Mouse (Mus musculus): Measurements from ENCODE around the gene Baiap2.

The Baiap2 gene

DNA sequence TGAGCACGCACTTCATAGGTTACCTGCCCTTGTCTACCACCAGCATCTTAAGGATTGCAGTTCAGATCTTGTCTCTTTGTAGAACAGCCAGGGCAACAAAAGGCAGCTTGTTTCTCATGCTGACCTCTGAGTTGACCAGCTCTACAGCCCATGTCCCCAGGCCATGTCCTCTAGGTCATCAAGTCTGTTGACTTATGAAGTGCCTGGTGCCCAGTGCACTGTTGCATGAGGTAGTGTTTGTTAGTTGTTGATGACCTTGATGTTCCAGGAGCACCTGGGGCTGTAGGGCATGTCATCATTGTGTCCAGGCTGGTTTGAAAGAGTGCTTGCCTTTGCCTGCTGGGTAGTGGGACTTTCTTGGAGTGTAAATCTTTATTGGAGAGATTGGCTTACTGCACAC lies 4.9 kb downstream of the Baiap2 start:
- no peak for DNase-seq (ENCODE audit: low spot score in 2 of 2)

DNA sequence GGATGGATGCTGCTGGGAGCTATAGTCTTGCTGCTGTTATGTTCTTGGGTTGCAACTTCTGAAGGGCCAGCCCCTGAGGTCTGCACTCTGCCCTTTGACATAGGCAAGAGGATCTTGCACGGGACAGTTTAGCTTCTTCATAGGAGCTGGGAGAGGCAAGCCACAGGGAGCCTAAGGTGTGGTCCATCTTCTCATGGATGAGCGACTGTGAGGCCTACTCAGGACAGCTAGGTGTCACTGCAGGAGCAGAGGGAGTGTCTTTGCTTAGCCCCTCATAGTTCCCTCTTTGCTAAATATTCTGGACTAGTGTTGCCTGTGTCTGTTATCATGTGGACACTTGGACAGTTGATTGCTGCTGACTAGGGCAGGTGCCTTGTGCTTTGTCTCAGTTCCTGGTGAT lies 5.3 kb downstream of the Baiap2 start:
- DNase-seq (ENCODE audit: low spot score in 2 of 2): no peak

DNA sequence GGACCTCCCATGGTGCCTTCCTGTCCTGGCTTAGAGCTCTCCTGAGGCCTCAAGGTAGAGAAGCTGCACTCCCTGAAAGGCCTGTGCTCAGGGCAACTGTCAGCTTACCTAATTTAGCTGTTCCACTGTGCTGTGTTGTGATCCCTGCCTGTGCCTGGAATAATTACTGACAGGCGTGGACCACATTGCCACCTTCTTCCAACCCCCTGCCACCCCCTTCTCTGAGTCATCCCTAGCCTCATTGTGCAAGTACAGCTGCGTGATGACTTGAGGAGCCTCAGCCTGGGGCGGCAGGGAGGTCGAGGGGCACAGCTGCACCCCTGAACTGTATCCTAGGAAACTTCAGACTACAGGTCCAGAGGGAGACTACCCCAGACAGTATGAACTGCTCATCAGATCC lies 5.7 kb downstream of the Baiap2 start:
- DNase-seq (ENCODE audit: low spot score in 2 of 2): no peak

DNA sequence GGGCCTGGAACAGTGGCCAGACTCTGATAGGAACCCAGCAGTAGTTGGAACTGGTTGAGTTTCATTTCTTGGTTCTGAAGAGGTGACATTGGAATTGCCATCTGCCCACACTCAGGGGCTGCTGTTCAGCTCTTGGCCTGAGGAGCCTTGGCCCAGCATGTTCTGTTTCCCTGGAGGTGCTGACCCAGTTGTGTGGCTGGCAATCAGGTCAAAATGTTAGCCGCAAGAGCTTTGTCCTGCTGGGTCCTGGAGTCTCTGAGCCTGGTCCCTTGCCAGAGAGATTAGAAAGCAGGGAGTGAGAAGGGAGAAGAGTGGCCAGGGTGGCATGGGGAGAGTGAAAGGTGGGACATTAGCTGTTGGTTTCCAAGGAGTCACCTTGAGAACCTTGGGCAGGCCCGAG lies 6.2 kb downstream of the Baiap2 start:
- no peak for DNase-seq (ENCODE audit: low spot score in 2 of 2)

DNA sequence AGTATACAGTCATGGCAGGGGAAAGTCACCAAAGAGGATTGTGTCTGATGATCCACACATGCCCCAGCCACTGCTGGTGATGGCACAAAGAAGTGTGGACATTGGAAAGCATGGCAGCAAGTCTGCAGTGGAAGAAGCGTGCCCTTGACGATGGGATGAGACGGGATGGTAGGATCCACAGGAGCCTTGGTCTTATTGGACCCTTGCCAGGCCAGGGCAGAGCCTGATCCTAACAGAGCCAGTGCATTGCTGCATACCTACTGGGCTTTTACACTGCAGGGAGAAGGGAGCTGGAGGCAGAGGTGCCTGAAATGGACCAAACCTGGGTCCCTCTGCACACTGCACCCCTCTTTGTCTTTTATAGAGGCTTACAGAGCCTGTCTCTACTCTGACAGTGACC lies 8.0 kb downstream of the Baiap2 start:
- no peak for DNase-seq (ENCODE audit: low spot score in 2 of 2)

DNA sequence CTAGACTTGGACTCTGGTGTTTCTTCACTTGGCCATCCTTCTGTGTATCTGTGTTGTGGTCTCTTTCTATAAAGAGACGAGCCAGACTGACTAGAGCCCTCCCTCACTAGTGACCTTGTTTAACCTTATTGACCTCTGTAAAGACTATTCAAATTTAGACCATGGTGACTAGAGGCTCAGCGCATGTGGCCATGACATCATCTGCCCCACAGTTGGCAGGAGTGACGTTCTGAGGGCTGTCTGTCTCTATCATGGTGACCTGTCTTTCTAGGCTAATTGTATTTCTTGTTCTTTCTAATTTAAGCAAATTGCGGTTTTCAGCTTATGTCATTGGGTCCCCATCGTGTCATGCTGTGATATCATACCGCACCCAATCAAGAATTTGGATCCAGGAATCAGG lies 8.8 kb downstream of the Baiap2 start:
- no peak for DNase-seq (ENCODE audit: low spot score in 2 of 2)

DNA sequence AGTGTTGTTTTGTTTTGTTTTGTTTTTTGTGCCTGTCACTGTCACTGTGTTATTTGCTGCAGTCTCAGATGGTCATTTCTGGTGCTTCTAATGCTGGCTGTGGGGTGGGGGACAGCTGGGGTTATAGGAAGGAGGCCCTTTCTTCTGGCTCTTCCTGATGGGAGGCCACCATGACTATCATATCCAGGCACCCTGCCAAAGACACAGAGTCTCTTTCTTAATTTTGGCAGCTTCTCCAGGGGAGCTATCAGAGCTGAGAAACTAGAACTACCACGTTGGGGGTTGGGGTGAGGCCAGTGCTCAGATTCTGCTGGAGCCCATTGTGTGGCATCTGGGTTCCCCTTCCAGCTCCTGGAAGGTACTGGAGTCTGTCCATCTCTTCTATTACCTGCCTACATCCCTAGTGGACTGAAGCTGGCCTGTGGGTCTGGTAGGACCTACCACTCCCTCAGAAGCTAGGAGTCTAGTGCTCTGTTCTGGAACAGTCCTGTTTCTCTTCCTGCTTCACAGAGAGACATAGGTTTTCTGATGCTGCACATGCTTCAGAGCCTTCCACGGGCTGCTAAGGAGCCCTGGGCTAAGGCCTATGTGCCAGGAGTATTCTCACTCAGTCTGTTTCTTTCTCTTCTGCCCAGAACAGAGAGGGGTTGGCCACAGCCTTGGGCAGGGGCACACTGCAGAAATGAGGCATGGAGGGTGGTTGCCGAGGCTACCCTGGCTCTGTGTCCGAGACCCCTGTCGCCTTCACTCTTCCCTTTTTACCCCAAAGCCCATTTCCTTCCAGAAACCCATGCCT lies 10.1 kb downstream of the Baiap2 start:
- no peak for DNase-seq (ENCODE audit: low spot score in 2 of 2)

DNA sequence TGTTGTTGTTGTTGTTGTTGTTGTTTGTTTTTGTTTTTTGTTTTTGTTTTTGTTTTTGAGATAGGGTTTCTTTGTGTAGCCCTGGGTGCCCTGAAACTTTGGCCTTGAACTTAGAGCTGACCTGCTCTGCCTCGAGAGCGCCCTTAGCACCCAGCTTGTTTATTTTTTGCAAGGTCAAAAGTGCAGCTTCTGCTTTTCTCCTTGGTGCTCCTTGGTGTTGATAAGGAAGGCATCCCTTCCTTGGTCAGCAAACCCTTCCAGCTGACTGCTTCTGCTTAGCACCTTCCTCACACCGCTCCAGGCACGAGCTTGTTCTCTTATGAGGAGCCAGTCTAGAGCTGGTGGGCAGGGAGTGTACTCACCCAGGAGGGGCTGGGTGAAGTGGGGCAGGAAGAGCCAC lies 11.7 kb downstream of the Baiap2 start:
- no peak for DNase-seq (ENCODE audit: low spot score in 2 of 2)

DNA sequence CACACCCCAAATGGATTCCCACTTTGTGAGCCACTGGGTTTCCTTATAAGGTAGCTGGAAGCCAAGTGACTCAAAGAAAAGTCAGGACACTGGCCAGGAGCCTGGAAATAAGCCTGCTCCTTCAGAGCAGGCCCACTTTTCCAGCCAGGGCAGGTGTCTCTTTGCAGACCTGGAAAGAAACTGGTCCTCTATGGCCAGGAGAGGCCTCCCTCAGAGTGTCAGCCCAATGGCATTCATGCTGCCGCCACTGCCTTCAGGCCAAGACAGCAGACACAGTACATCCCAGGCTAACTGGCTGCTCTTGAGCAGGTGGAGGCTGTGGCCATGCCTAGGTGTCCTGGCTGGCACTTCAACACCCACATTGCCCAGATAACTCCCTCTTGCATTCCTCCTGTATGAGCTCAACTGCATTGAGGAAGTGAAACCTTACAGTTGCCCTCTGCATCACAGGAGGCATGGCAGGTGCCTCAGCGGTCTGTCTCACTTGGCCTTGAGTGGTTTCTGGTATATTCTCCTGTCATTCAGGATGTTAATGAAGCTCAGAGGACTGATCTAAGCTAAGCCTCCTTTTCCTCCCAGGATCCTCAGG lies 12.3 kb downstream of the Baiap2 start:
- no peak for DNase-seq (ENCODE audit: low spot score in 2 of 2)

DNA sequence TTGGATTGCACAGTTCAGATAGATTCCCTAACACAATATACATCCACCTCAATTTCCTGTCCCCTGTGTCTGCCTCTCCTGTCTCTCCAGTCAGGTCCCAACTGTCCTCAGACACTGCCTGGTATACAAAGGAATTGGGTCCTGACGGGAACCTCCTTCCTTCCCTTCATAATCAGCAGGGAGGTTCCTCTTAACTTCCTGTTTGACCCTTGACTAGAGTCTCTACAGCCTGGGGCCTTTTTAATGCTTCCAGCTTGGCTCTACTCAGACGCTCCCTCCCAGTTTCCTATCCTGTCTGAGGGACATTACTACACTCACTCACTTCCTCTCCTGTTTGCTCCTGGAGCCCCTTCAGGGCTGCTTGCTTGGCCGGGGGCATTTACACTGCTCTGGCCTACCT lies 12.9 kb downstream of the Baiap2 start:
- no peak for DNase-seq (ENCODE audit: low spot score in 2 of 2)

DNA sequence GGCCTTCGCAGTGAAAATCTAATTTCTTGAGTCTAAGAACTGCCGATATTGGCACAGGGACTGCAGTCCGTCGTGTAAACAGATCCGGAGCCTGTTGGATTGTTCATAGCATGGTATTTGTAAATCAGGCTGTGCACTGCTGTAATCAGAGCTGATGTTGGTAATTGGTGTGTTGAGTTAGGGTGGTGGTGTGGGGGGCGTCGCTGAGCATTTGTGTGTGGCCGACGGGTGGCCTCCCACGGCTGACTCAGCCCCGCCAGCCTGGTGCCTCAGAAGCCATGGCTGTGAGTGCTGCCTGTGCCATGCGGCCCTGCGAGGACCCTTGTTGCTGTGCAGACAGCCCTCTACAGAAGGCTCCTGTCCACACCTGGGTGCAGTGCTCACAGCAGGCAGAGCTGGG lies 14.0 kb downstream of the Baiap2 start:
- DNase-seq (ENCODE audit: low spot score in 2 of 2): no peak

DNA sequence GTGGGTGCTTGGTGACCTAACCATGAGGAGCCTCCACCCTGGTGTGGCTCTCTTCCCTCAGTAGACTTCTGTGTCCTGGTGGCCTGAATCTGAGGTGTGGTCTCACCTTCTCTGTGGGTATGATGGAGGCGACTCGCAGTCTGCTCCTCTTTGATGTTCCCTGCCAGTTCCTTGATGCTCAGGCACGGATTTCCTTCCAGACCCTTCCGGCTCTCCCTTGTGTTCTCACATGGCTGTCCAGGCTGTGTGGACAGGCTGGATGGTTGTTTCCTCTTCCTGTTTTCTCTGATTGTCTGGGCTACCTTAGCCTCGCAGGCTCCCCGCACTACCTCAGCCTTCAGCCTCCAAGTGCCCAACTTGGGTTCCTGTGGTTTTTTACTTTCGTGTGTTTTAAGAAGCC lies 16.3 kb downstream of the Baiap2 start:
- DNase-seq (ENCODE audit: low spot score in 2 of 2): no peak

DNA sequence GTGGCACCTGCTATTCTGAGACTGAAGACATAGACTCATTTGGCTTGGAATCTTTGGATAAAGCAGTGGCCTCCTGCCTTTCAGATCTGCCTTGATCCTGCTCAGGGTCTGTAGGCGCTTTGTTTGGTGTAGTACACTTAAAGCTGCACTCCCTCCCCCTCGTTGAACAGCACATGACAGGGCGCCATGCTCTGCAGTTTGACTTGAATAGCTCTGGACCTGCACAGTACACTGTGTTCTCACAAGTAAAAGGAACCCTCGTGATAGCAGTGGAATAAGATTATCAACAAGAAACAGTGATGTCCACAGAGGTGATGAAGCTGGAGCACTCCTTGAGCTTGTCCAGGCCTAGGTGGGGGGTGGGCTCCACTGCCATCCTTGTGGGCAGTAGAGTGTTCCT lies 17.2 kb downstream of the Baiap2 start:
- DNase-seq (ENCODE audit: low spot score in 2 of 2): no peak

DNA sequence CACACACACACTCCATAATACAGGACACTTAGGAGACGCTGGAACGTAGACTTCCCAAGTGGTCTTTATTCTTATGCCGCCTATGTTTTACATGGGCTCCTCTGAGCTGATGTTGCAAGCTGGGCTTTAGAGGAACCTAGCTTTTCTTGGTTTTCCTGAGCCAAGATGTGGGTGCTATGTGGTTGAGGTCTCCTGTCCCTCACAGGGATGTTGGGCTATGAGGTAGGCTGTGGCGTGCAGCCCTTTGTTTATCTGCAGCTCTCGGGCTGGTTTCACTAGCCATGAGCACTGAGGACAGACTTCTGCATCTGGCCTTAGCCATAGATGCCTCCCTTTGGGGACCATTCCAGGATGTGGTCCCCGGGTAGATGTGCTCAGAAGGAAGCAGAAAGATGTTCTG lies 18.1 kb downstream of the Baiap2 start:
- DNase-seq (ENCODE audit: low spot score in 2 of 2): no peak

DNA sequence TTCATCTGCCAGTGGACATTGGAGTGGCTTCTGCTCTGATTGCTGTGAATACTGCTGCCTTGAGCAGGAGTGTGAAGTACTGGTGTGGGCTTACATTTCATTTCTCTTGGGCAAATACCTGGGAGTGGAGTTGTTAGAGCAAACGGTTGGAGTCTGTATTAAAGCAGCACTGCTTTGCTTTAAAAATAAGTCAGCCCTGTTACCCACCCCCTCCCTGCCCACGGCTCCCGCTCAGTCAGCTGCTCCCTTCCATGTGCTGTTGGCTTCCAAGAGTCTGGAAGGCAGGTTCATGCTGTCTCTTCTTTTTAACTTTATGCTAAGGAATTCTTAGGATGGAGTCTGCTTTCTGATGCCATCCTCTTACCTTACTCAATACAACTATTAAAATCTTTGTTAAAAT lies 18.9 kb downstream of the Baiap2 start:
- DNase-seq (ENCODE audit: low spot score in 2 of 2): no peak

DNA sequence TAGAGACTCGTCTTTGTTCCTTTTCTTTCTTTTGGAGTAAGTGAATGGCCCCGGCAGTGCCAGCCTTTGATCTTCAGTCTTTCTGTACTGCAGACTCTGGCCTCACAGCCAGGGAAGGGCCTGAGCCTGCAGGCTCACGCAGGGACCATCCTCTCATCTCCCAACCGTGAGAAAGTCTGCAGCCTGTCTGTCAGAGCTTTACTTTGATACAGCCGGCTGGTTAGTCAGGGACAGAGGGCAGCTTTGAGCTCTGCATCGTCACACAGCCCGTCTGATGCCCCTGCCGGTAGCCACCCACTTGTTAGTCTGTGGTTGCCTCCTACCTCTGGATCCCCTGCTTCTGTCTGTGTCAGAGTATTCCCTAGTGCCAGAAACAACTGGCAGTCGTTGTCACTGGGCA lies 22.5 kb downstream of the Baiap2 start:
- no peak for DNase-seq (ENCODE audit: low spot score in 2 of 2)

DNA sequence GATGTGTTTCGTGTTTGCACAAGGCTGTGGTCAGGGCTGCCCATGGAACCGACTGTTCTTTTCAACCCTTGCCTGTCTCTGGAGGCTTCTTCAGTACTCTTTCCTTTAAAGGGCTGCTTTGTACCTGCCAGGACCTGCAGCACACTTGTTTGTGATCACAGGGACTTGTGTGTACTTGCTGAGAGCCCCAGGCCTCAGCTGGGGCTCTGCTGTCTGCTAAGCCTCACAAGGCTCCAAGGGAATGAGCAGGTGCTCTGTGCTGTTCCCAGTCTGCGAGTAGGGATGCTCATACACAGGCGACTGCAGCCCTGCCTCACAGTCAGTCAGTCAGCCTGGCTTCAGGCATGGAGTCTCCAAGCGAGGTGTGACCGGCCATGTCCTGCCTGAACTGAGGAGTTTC lies 23.7 kb downstream of the Baiap2 start:
- no peak for DNase-seq (ENCODE audit: low spot score in 2 of 2)

DNA sequence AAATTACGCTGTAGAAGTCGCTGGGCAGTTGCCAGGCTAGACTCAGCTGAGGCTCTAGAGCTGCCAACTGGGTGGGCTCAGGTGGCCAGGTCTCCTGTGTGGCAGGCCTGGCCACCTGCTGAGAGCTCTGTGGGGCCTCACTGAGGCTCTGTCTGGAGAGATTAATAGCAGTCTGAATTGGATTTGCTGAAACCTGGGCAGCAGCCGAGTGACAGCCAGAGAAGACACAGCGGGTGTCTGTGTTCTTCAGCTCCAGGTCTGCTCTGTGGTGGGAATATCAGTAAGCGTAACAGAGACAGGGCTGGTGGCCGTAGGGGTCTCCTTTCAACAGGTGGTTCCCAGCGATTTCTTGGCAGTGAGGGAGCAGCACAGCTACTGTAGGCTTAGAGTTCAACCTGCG lies 24.8 kb downstream of the Baiap2 start:
- no peak for DNase-seq (ENCODE audit: low spot score in 2 of 2)

DNA sequence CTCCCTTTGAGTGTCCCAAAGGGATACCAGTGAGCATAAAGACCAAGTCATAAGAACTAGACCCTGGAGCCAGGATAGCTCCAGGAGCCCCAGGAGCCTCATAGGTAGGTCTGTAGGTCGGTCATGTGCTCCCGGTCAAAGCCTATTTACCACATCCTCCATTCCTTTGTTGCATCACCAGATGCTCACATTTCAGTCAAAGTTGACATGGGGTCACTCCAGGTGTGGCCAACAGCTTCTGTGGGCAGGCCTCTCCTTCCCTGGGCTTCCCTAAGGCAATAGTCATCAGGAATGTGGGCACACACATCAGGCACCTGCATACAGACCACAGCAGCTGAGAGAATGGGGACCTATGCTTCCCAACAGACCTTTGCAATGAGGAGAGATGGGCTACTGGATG lies 25.3 kb downstream of the Baiap2 start:
- no peak for DNase-seq (ENCODE audit: low spot score in 2 of 2)

DNA sequence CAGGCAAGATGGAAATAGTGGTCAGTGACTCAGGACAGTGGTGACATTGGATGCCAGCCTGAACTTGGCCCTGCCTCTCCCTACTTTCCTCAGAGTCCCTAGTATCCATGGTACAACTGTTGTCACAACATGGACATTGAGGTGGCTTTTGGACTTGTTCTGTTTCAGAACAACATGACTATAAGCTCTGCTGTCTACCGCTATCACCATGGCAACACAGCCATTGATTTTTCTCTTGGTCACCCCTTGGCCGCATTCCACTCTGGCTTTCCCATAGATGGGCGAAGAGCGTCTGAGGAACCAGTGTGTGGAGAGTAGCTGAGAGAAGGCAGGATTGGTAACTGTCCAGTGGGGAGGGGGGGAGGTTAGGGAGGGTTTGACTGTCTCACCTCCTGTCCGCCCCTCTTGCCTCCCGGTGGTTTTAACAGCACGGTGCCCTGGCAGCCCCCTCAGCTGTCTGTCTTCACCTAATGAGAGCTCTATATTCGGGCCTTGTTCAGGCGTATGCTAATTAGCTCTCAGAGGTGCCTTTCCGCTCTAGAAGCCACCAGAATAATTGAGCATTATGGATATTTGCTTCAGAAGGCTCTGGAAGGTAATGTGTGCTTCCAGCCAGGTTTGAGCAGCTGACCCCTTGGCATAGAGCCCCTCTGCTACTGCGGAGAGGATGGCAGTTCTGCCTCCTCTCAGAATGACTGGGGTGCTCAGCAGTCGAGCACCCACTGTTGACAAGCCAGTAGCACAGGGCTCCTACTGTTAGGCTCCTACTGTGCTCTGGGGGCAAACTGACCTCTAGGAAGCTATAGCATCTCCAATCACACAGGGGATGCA lies 27.7 kb downstream of the Baiap2 start:
- no peak for DNase-seq (ENCODE audit: low spot score in 2 of 2)

DNA sequence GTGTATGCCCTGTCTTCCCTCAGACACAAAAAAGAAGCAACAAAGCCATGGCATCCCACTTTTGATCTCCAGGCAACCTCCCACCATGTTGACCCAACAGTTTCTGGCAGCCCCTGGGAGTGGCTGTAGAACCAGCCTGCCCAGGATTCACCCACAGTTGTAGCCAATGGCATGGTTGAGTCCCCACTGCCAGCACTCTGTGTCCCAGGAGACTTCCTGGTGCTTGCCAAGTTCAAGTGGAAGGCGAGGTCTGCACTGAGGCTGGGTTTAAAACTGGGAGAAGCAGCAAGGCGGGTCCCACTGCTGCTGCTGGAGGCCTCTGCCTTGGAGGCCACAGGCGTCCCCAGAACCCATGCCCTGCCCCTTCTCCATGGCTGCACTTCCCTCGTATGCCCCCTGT lies 31.2 kb downstream of the Baiap2 start:
- DNase-seq (ENCODE audit: low spot score in 2 of 2): no peak

DNA sequence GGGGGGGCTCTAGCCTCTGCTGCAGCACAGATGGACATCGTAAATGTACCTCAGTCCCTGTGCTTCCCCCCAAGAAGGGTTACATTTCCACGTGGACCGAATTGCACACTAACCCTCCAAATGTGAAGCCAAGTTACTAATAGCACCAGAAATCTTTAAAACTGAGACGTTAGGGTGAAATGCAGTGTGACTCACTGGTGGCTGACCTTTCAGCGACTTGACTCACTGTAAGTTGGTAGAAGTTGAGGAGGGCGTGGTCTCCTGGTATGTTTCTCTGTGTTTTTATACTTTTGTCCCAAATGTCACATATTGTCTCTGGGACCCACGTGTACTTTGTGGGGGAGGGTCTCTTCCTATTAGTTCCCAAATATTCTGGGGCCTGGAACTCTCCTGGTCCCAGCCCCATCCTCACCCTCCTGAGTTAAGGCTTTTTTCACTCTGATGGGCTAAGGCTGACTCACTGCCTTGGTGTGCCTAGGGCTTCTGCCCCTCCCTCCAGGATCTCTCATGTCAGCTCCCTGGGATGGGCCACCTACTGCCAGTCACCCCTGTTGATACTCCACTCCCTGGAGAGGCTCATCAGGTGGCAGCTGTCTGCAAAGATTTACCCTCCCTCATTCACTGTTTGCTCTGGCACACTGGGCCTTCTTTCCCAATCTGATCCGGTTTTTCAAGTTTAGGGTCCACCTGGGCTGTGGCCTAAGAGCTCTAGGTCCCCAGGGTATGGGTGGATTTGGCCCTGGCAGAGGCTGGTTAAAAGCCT lies 33.4 kb downstream of the Baiap2 start:
- DNase-seq (ENCODE audit: low spot score in 2 of 2): no peak
